Mouse (Mus musculus): Measurements from ENCODE around the gene Gigyf2.

GRCm38 (mm10) chr1:87315431-87315830 lies 11.4 kb upstream of the Gigyf2 start:
- no peak for TF ChIP-seq CTCF (IDR thresholded peaks at IDR 0.05; ENCODE audit: low read depth, low read length)
- TF ChIP-seq TAL1 (conservative IDR thresholded peaks at IDR 0.05; ENCODE audit: low read depth, low read length), result no peak
- no peak for TF ChIP-seq POLR2AphosphoS5 (IDR thresholded peaks at IDR 0.05; ENCODE audit: insufficient replicate concordance, low read depth, low read length)
- no peak for TF ChIP-seq GATA1 (IDR thresholded peaks at IDR 0.05; ENCODE audit: borderline replicate concordance, low read length)
- TF ChIP-seq GATA2 (IDR thresholded peaks at IDR 0.05; ENCODE audit: borderline replicate concordance, low read depth, low read length), result no peak
